Mouse (Mus musculus) forebrain, embryonic 14.5 days (tissue): Measurements from ENCODE around the gene Spata3. TPM values are rescaled to one million over a fixed set of nuclear protein-coding genes. Genes with fewer than 3 reads are reported as not detected.

Source experiments
- ATAC-seq: fragments of 200-750 bp; cut with Nextera tagmentation; 2 replicates; pipeline ENCODE4 v1.8.0; 2017; ENCODE audit warnings: mild to moderate bottlenecking, moderate library complexity
- DNase-seq: peaks from one replicate; pipeline ENCODE4 v3.0.0-alpha.2; 2015; ENCODE audit warnings: low spot score
- H3K27ac ChIP-seq: fragments of 300-500 bp; sonication (generic); 2 replicates; pipeline ENCODE4 v1.5.1; 2014; ENCODE audit warnings: low read depth, mild to moderate bottlenecking, control low read depth, low read length, moderate library complexity
- H3K27me3 ChIP-seq: fragments of 300-500 bp; sonication (generic); replicated peaks from 2 replicates; pipeline ENCODE4 v1.6.1; 2014; ENCODE audit warnings: low read length, control low read depth, mixed read lengths; ENCODE audit not compliant: control insufficient read depth, insufficient read depth
- H3K36me3 ChIP-seq: fragments of 300-500 bp; sonication (generic); 2 replicates; pipeline ENCODE4 v1.6.1; 2014; ENCODE audit warnings: low read length, control low read depth; ENCODE audit not compliant: control insufficient read depth, insufficient read depth
- H3K4me1 ChIP-seq: fragments of 300-500 bp; sonication (generic); 2 replicates; pipeline ENCODE4 v1.6.1; 2014; ENCODE audit warnings: antibody characterized with exemption, low read length, control low read depth; ENCODE audit not compliant: control insufficient read depth, insufficient read depth
- H3K4me2 ChIP-seq: fragments of 300-500 bp; sonication (generic); 2 replicates; pipeline ENCODE4 v1.6.1; 2014; ENCODE audit warnings: mild to moderate bottlenecking, control low read depth, low read length
- H3K4me3 ChIP-seq: fragments of 300-500 bp; sonication (generic); 2 replicates; pipeline ENCODE4 v1.5.1; 2014; ENCODE audit warnings: low read depth, low read length, control low read depth
- H3K9ac ChIP-seq: fragments of 300-500 bp; sonication (generic); 2 replicates; pipeline ENCODE4 v1.6.1; 2014; ENCODE audit warnings: mild to moderate bottlenecking, low read length, control low read depth, moderate library complexity
- H3K9me3 ChIP-seq: fragments of 300-500 bp; sonication (generic); replicated peaks from 2 replicates; pipeline ENCODE4 v1.6.1; 2016; ENCODE audit warnings: low read length, control low read depth, mixed read lengths; ENCODE audit not compliant: control insufficient read depth
- WGBS: fragments of 180-500 bp; shearing (Covaris S2); extraction: QIAGEN DNeasy Blood & Tissue Kit; methylation state at CpG from one replicate; pipeline ENCODE4 v1.1.7; 2014; 5-methylcytosine and 5-hydroxymethylcytosine counted together
- polyA plus RNA-seq: library from polyadenylated mRNA; unstranded; fragments of >200 nt; fragmentation: Nextera tagmentation; extraction: Ambion mirVana; gene quantifications from 2 replicates; pipeline ENCODE4 v1.2.1, GENCODE M21; 2014

The Spata3 gene
- polyA plus RNA-seq, 1 experiment from 2014 or later, result not detected

DNA sequence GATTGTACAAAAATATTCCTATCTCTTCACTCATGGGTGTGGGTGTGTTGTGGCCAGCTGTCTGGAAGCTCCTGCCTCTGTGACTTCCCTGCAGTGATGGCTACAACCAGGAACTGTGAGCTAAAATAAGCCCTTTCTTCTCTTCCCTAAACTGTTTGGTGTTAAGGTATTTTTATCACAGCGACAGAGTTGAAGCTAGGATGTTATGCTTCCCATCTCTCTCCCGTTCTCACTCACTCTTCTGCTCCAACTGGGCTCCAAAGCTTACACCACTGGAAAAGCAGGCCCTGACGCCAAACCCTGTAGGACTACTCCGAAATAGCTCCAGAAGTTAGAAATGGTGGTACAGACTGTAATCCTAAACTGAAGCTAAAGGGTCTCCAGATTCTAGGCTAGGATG, 28.4 kb downstream of the Spata3 start:
- Histone ChIP-seq H3K27me3 (peaks cover 27% of the 10 kb centered on the region), H3K9ac (no peak overlapping the region), H3K4me3 (no peak overlapping the region), H3K9me3 (peaks cover 6% of the 10 kb centered on the region; the same call in 1 of the 2 replicates), H3K4me2 (0 out of 2 replicates have a peak overlapping the region, but pooled peaks have one; percentile 96), H3K4me1 (no peaks in the 10 kb centered on the region; the same call in 1 of the 2 replicates), H3K27ac (no peak overlapping the region), H3K36me3 (no peaks in the 10 kb centered on the region)
- ATAC-seq (no peak), DNase-seq (no peak)
- WGBS, result 66% methylated on average over 4 of the region's 4 CpGs

DNA sequence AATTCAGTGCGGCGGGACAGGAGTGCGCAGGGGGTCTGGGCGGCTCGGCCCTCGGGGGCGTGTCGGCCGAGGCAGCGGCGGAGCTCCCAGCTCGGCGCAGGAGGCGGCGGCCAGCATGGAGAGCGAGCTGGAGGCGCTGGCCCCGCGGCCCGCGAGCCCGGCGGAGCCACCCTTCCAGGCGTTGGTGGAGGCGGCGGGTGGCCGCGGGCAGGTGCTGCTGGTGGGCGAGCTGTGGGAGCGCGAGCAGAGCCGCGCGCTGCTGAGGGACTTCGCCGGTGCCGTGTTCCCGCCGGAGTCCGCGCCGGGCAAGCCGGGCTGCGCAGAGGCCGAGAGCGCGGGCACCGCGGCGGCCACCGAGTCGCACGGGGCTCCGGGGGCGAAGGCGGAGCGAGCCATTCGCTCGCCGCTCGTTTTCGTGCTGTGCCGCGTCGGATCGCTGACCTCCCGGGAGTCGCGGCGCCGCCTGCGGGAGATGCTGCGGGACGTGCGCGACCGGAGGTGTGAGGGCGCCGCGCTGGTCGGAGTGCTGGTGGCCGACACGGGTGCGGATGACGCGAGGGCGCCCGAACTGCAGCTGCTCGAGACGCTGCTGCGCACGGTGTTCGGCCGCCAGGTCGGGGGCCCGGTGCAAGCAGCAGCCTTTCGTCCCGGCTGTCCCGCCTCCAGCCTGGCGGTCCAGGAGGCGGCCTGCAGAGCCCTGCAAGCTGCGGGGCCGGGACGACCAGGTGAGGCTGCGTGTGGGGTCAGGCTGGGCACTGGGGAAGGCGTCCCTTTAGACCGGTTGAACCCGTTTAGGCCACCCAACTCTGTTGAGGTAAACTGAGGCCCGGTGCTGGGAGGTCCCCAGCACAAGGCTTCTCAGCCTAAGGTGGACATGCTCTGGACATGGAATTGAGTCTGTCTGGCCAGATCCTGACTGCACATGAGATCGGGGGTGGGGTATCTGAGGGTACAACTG, 29.5 kb downstream of the Spata3 start, which contains the start of gene 2810459M11Rik:
Gene 2810459M11Rik (plus strand): TSS at position 16 of the 958 bp plus-strand sequence.
- peak within 1 kb of the TSS; percentile 68 for H3K9ac ChIP-seq
- no peaks in the 10 kb centered on the region; the same call in 1 of the 2 replicates for H3K4me1 ChIP-seq
- no peaks in the 10 kb centered on the region for H3K36me3 ChIP-seq
- peaks cover 6% of the 10 kb centered on the region; the same call in 1 of the 2 replicates for H3K9me3 ChIP-seq
- under 1% methylated on average over 67 of the region's 110 CpGs for WGBS
- peak within 1 kb of the TSS; percentile 53 for H3K4me3 ChIP-seq
- DNase-seq, result peak; percentile 23
- H3K27ac ChIP-seq, result no peak within 1 kb of the TSS
- H3K27me3 ChIP-seq, result peaks cover 27% of the 10 kb centered on the region
- peak within 1 kb of the TSS; percentile 96 for H3K4me2 ChIP-seq
- peak; percentile 84 for ATAC-seq

DNA sequence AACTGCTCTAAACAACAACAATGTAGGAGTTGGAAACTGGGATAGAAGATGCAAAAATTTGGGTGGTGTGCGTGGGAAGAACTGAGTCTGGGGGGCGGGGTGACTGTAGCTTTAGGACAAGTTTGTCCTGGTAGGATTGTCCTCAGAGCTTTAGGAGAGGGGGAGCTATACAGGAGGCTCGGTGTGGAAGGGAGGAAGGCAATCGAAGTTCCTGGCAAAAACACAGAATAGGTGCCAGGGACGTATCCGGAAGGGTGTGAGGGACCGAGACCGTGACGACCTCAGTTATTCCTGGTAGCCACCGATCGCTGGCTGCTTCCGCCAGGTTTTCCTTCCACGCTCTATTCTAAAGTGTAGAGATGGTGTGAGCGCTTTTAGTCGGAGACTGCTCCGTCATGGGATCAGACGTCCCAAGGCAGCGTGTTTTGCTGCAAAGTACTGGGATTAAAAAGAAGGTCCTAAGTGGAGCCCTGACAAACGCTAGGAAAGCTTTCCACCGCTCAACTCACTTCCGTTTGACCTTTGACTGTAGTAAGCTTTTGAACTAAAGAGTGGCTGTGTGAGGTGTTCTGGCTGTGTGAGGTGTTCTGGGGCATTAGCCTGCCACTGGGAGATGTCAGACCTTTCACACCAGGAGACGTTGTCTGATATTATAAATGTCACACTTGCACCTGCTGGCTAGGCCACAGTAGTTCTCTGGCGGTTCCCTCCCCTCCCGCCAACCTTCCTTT, 30.4 kb downstream of the Spata3 start:
- Histone ChIP-seq H3K36me3 (no peaks in the 10 kb centered on the region), H3K4me3 (peak overlapping the region; percentile 53), H3K4me1 (no peaks in the 10 kb centered on the region; the same call in 1 of the 2 replicates), H3K9ac (peak overlapping the region; percentile 68), H3K4me2 (peak overlapping the region; percentile 96), H3K27me3 (peaks cover 27% of the 10 kb centered on the region), H3K27ac (no peak overlapping the region), H3K9me3 (no peaks in the 10 kb centered on the region)
- DNase-seq (no peak), ATAC-seq (no peak; the same call in 1 of the 2 replicates)
- 11% methylated on average over 24 of the region's 24 CpGs for WGBS

- Histone ChIP-seq H3K4me1 (no peaks in the 10 kb centered on the region; the same call in 1 of the 2 replicates), H3K36me3 (no peaks in the 10 kb centered on the region), H3K9ac (no peak overlapping the region), H3K27ac (no peak overlapping the region), H3K27me3 (peaks cover 27% of the 10 kb centered on the region), H3K9me3 (no peaks in the 10 kb centered on the region), H3K4me2 (no peak overlapping the region), H3K4me3 (no peak overlapping the region)
- ATAC-seq (no peak), DNase-seq (no peak)
- WGBS, result 86% methylated on average over 4 of the region's 4 CpGs
Observed at GRCm38 (mm10) chr1:86048231-86048630, 31.6 kb downstream of the Spata3 start.

- Histone ChIP-seq H3K36me3 (no peaks in the 10 kb centered on the region), H3K4me1 (no peaks in the 10 kb centered on the region; the same call in 1 of the 2 replicates), H3K4me2 (no peak overlapping the region), H3K27me3 (peaks cover 27% of the 10 kb centered on the region), H3K27ac (no peak overlapping the region), H3K9ac (no peak overlapping the region), H3K9me3 (no peaks in the 10 kb centered on the region), H3K4me3 (no peak overlapping the region)
- DNase-seq (no peak), ATAC-seq (no peak)
- WGBS, result 76% methylated on average over 3 of the region's 3 CpGs
Observed at GRCm38 (mm10) chr1:86048744-86049143, 32.1 kb downstream of the Spata3 start.

DNA sequence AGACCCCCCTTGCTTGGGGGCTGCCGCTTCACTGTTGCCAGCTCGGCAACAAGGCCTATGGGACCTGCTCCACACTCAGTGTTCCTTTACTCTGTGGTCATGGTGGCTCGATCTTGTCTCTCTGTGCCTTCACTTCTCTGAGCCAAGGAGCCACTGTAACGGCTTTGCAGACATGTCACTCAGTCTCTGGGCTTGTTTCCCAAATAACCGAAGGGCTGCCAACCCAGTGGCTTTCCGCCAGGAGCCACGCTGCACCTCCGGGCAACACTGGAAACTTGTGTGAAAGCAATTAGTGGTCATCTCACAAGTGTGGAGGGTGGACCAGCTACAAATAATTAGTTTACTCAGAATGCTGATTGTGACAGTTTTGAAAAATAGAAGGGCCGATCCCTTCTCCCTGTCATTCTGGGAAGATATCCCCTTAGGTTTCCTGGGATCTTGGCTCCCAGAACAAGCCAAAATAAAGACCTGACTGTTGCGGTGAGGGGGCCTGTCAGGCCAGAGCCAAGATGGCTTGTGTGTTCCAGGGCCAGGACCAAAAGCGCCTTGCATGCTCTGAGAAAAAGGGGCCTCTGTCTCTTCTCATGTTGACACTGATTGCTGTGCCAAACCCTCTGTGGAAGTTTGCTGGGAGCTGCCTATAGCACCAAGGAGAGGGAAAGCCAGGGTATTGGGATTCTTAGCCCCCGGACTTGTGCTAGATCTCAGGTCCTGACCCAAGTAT, 36.7 kb downstream of the Spata3 start:
- H3K27ac ChIP-seq, result peak overlapping the region; percentile 48; the same call in 1 of the 2 replicates
- WGBS, result 45% methylated on average over 12 of the region's 12 CpGs
- H3K4me1 ChIP-seq, result peaks cover 3% of the 10 kb centered on the region; the same call in 1 of the 2 replicates
- H3K4me3 ChIP-seq, result no peak overlapping the region
- 0 out of 2 replicates have a peak, but pooled peaks cover 2% of the 10 kb centered on the region for H3K27me3 ChIP-seq
- H3K36me3 ChIP-seq, result no peaks in the 10 kb centered on the region
- no peaks in the 10 kb centered on the region for H3K9me3 ChIP-seq
- peak; percentile 89 for DNase-seq
- no peak overlapping the region for H3K9ac ChIP-seq
- H3K4me2 ChIP-seq, result no peak overlapping the region
- ATAC-seq, result peak; percentile 87

- Histone ChIP-seq H3K9me3 (no peaks in the 10 kb centered on the region), H3K27me3 (no peaks in the 10 kb centered on the region), H3K4me1 (peaks cover 7% of the 10 kb centered on the region; the same call in 1 of the 2 replicates), H3K36me3 (no peaks in the 10 kb centered on the region), H3K27ac (no peak overlapping the region), H3K4me3 (no peak overlapping the region), H3K4me2 (no peak overlapping the region), H3K9ac (no peak overlapping the region)
- ATAC-seq, result no peak
- DNase-seq, result no peak
- WGBS, result 35% methylated on average over 3 of the region's 3 CpGs
Observed at GRCm38 (mm10) chr1:86054943-86055342, 38.3 kb downstream of the Spata3 start.

DNA sequence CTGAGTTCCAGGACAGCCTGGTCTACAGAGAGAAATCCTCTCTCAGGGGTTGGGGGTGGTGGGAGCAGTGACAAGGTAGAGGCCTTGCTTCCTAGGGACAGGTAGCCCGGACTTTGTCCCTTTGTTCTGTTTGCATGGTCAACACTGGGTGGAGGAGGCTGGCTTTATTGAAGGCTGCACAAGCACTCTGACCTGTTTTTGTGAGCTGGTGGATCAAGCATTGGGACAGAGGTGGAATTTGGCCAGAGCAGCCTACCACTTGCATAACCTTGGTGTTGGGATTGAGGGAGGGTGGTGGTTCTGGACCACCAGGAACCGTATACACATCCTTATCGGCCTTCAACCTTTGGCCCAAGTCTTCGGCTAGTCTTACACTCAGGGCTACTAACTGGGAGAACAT, 39.7 kb downstream of the Spata3 start:
- Histone ChIP-seq H3K27me3 (no peaks in the 10 kb centered on the region), H3K27ac (no peak overlapping the region), H3K4me1 (peaks cover 7% of the 10 kb centered on the region; the same call in 1 of the 2 replicates), H3K9me3 (no peaks in the 10 kb centered on the region), H3K36me3 (no peaks in the 10 kb centered on the region), H3K4me3 (no peak overlapping the region), H3K9ac (no peak overlapping the region), H3K4me2 (no peak overlapping the region)
- ATAC-seq (no peak), DNase-seq (no peak)
- 84% methylated on average over 4 of the region's 4 CpGs for WGBS
